Mouse (Mus musculus) MEL (cell line): ENCODE results near the gene Gm7168. TPM values are rescaled to one million over a fixed set of nuclear protein-coding genes. Genes with fewer than 3 reads are reported as not detected.

Experiments
- DNase-seq: peaks from one replicate; pipeline ENCODE4 v3.0.0; 2011; ENCODE audit warnings: low read depth, low spot score
- H3K27ac ChIP-seq: 2 replicates; pipeline ENCODE4 v1.5.1; 2012; ENCODE audit warnings: low read depth, mild to moderate bottlenecking, control low read depth, low read length, moderate library complexity; ENCODE audit not compliant: control insufficient read depth
- H3K27me3 ChIP-seq, 2 experiments: fragments of 150-350 bp in 1 of 2; sonication (generic) in 1 of 2; 2 replicates each; pipeline ENCODE4 v1.6.1; 2012; ENCODE audit warnings: low read length in 2 of 2, mild to moderate bottlenecking in 2 of 2, improper control_type of control experiment in 1 of 2, moderate library complexity in 1 of 2; ENCODE audit not compliant: insufficient read depth in 2 of 2, control insufficient read depth in 1 of 2
- H3K36me3 ChIP-seq, 2 experiments: 2 replicates each; pipeline ENCODE4 v1.6.1; 2012 to 2014; ENCODE audit warnings: low read length in 2 of 2, improper control_type of control experiment in 1 of 2, inconsistent platforms in 1 of 2, mild to moderate bottlenecking in 1 of 2; ENCODE audit not compliant: insufficient read depth in 2 of 2, control insufficient read depth in 1 of 2
- H3K4me1 ChIP-seq, 2 experiments: fragments of 150-350 bp in 1 of 2; sonication (generic) in 1 of 2; 2 replicates each; pipeline ENCODE4 v1.6.1; 2012; ENCODE audit warnings: low read length in 2 of 2, improper control_type of control experiment in 1 of 2, mild to moderate bottlenecking in 1 of 2; ENCODE audit not compliant: insufficient read depth in 2 of 2, control insufficient read depth in 1 of 2
- H3K4me3 ChIP-seq, 2 experiments: fragments of 150-350 bp in 1 of 2; sonication (generic) in 1 of 2; 2 replicates each; pipeline ENCODE4 v1.5.1; 2012; ENCODE audit warnings: low read depth in 2 of 2, low read length in 2 of 2, mild to moderate bottlenecking in 2 of 2, moderate library complexity in 2 of 2, control low read depth in 1 of 2, improper control_type of control experiment in 1 of 2; ENCODE audit not compliant: control insufficient read depth in 1 of 2, insufficient read depth in 1 of 2
- H3K79me2 ChIP-seq: 2 replicates; pipeline ENCODE4 v1.6.1; 2012; ENCODE audit warnings: mild to moderate bottlenecking, low read length, moderate library complexity; ENCODE audit not compliant: control insufficient read depth, poor library complexity, insufficient read depth
- H3K9ac ChIP-seq: 2 replicates; pipeline ENCODE4 v1.6.1; 2012; ENCODE audit warnings: low read depth, mild to moderate bottlenecking, control low read depth, low read length, moderate library complexity; ENCODE audit not compliant: control insufficient read depth, poor library complexity, severe bottlenecking
- H3K9me3 ChIP-seq: fragments of 150-350 bp; sonication (generic); replicated peaks from 2 replicates; pipeline ENCODE4 v1.6.1; 2012; ENCODE audit warnings: mild to moderate bottlenecking, low read length, improper control_type of control experiment, moderate library complexity; ENCODE audit not compliant: insufficient read depth
- BHLHE40 ChIP-seq: IDR thresholded peaks from 2 replicates; pipeline ENCODE4 v1.6.1; 2012; ENCODE audit warnings: low read depth, mild to moderate bottlenecking, inconsistent platforms, low read length, improper control_type of control experiment, borderline replicate concordance
- CHD1 ChIP-seq: IDR thresholded peaks from 2 replicates; pipeline ENCODE4 v1.6.1; 2012; ENCODE audit warnings: low read depth, mild to moderate bottlenecking, inconsistent platforms, low read length, improper control_type of control experiment
- E2F4 ChIP-seq: IDR thresholded peaks from 2 replicates; pipeline ENCODE4 v1.6.1; 2011; ENCODE audit warnings: low read depth, low read length, improper control_type of control experiment, borderline replicate concordance
- GABPA ChIP-seq: IDR thresholded peaks from 2 replicates; pipeline ENCODE4 v1.6.1; 2012; ENCODE audit warnings: low read depth, mild to moderate bottlenecking, inconsistent platforms, low read length, improper control_type of control experiment, moderate library complexity
- GATA1 ChIP-seq: IDR thresholded peaks from 2 replicates; pipeline ENCODE4 v1.6.1; 2011; ENCODE audit warnings: low read depth, low read length, improper control_type of control experiment
- JUND ChIP-seq: IDR thresholded peaks from 2 replicates; pipeline ENCODE4 v1.6.1; 2011; ENCODE audit warnings: low read depth, mild to moderate bottlenecking, improper control_type of control experiment, low read length
- MAX ChIP-seq: IDR thresholded peaks from 2 replicates; pipeline ENCODE4 v1.6.1; 2011; ENCODE audit warnings: low read length, improper control_type of control experiment
- MAZ ChIP-seq: IDR thresholded peaks from 2 replicates; pipeline ENCODE4 v1.6.1; 2012; ENCODE audit warnings: low read depth, mild to moderate bottlenecking, inconsistent platforms, low read length, improper control_type of control experiment
- MYB ChIP-seq: IDR thresholded peaks from 2 replicates; pipeline ENCODE4 v1.6.1; 2011; ENCODE audit warnings: mild to moderate bottlenecking, low read depth, low read length, improper control_type of control experiment
- MYC ChIP-seq: IDR thresholded peaks from 2 replicates; pipeline ENCODE4 v1.6.1; 2011; ENCODE audit warnings: low read depth, mild to moderate bottlenecking, low read length, improper control_type of control experiment, moderate library complexity
- NELFE ChIP-seq: IDR thresholded peaks from 2 replicates; pipeline ENCODE4 v1.6.1; 2011; ENCODE audit warnings: low read depth, low read length, improper control_type of control experiment
- POLR2A ChIP-seq, 2 experiments: IDR thresholded peaks; 2 replicates each; pipeline ENCODE4 v1.6.1; 2011 to 2012; ENCODE audit warnings: low read length in 2 of 2, mild to moderate bottlenecking in 2 of 2, control low read depth in 1 of 2, improper control_type of control experiment in 1 of 2, low read depth in 1 of 2, moderate library complexity in 1 of 2; ENCODE audit not compliant: control insufficient read depth in 1 of 2, insufficient read depth in 1 of 2, poor library complexity in 1 of 2
- RAD21 ChIP-seq: IDR thresholded peaks from 2 replicates; pipeline ENCODE4 v1.6.1; 2011; ENCODE audit warnings: mild to moderate bottlenecking, low read depth, low read length, improper control_type of control experiment
- RCOR1 ChIP-seq: IDR thresholded peaks from 2 replicates; pipeline ENCODE4 v1.6.1; 2012; ENCODE audit warnings: low read depth, mild to moderate bottlenecking, inconsistent platforms, low read length, improper control_type of control experiment
- SIN3A ChIP-seq: IDR thresholded peaks from 2 replicates; pipeline ENCODE4 v1.6.1; 2012; ENCODE audit warnings: low read length, improper control_type of control experiment, inconsistent platforms
- SMC3 ChIP-seq: IDR thresholded peaks from 2 replicates; pipeline ENCODE4 v1.6.1; 2011; ENCODE audit warnings: low read depth, low read length, improper control_type of control experiment
- TAL1 ChIP-seq: IDR thresholded peaks from 2 replicates; pipeline ENCODE4 v1.6.1; 2012; ENCODE audit warnings: mild to moderate bottlenecking, inconsistent platforms, low read length, moderate library complexity, mixed read lengths
- TBP ChIP-seq: IDR thresholded peaks from 2 replicates; pipeline ENCODE4 v1.8.0; 2011; ENCODE audit warnings: low read depth, low read length, improper control_type of control experiment
- UBTF ChIP-seq: IDR thresholded peaks from 2 replicates; pipeline ENCODE4 v1.6.1; 2012; ENCODE audit warnings: low read depth, mild to moderate bottlenecking, inconsistent platforms, low read length, improper control_type of control experiment, moderate library complexity, borderline replicate concordance; ENCODE audit not compliant: insufficient read depth
- USF1 ChIP-seq: IDR thresholded peaks from 2 replicates; pipeline ENCODE4 v1.6.1; 2014; ENCODE audit warnings: low read depth, mild to moderate bottlenecking, inconsistent platforms, low read length, improper control_type of control experiment, moderate library complexity
- ZKSCAN1 ChIP-seq: IDR thresholded peaks from 2 replicates; pipeline ENCODE4 v1.6.1; 2012; ENCODE audit warnings: low read depth, mild to moderate bottlenecking, inconsistent platforms, low read length, improper control_type of control experiment, moderate library complexity
- ZNF384 ChIP-seq: IDR thresholded peaks from 2 replicates; pipeline ENCODE4 v1.6.1; 2012; ENCODE audit warnings: low read depth, mild to moderate bottlenecking, inconsistent platforms, low read length, improper control_type of control experiment
- polyA plus RNA-seq, 2 experiments: library from polyadenylated mRNA; stranded (reverse) in 1 of 2; unstranded in 1 of 2; fragments of >175 nt in 1 of 2; fragments of >200 nt in 1 of 2; gene quantifications; 2 replicates each; pipeline versions ENCODE4 v1.2.1 to v1.2.4; 2012; ENCODE audit warnings: low replicate concordance in 2 of 2, low read depth in 1 of 2; ENCODE audit not compliant: insufficient read length in 2 of 2, insufficient read depth in 1 of 2, missing spikeins in 1 of 2
- total RNA-seq: library from RNA; depleted of rRNA; stranded (reverse); fragments of 300-350 nt; gene quantifications from 2 replicates; pipeline ENCODE4 v1.2.3, GENCODE M21; 2012

Gm7168 gene
- total and polyA plus RNA-seq, 3 experiments = not detected

GRCm38 (mm10) chr17:13913951-13914350 lies 34.2 kb upstream of the Gm7168 start:
- no peak overlapping the region for H3K4me3 ChIP-seq
- no peaks in the 10 kb centered on the region for H3K79me2 ChIP-seq
- no peak overlapping the region for H3K27ac ChIP-seq
- TF ChIP-seq RAD21 (no peak), SIN3A (no peak), MAX (no peak), TAL1 (no peak), ZKSCAN1 (no peak), E2F4 (no peak), MYB (no peak), GABPA (no peak), BHLHE40 (no peak), CHD1 (no peak), ZNF384 (no peak), GATA1 (no peak), POLR2A (IDR thresholded peaks at IDR 0.05; ENCODE audit: control insufficient read depth in 1 of 2, insufficient read depth in 1 of 2, low read depth in 1 of 2, low read length in 2 of 2, poor library complexity in 1 of 2) (no peak)
- H3K36me3 ChIP-seq = no peaks in the 10 kb centered on the region
- H3K4me1 ChIP-seq = no peaks in the 10 kb centered on the region
- H3K9me3 ChIP-seq = no peaks in the 10 kb centered on the region
- no peak overlapping the region for H3K9ac ChIP-seq
- H3K27me3 ChIP-seq = no peaks in the 10 kb centered on the region
- no peak for DNase-seq

GRCm38 (mm10) chr17:13914531-13914930 lies 33.6 kb upstream of the Gm7168 start:
- TF ChIP-seq MYC (no peak), BHLHE40 (no peak), SIN3A (no peak), RCOR1 (no peak), E2F4 (no peak), SMC3 (no peak)
- TF ChIP-seq, all 39 proteins: peak for 0
- H3K27me3 ChIP-seq = no peaks in the 10 kb centered on the region
- DNase-seq = no peak
- H3K4me1 ChIP-seq = no peaks in the 10 kb centered on the region
- H3K27ac ChIP-seq = no peak overlapping the region
- no peaks in the 10 kb centered on the region for H3K36me3 ChIP-seq
- no peaks in the 10 kb centered on the region for H3K9me3 ChIP-seq
- no peaks in the 10 kb centered on the region for H3K79me2 ChIP-seq
- no peak overlapping the region for H3K9ac ChIP-seq
- no peak overlapping the region for H3K4me3 ChIP-seq

- no peak overlapping the region for H3K4me3 ChIP-seq
- no peak for DNase-seq
- no peaks in the 10 kb centered on the region for H3K27me3 ChIP-seq
- H3K27ac ChIP-seq = no peak overlapping the region
- H3K9ac ChIP-seq = no peak overlapping the region
- TF ChIP-seq UBTF (no peak), TBP (no peak), NELFE (no peak), E2F4 (no peak), MAZ (no peak), MAX (no peak), JUND (no peak), GATA1 (no peak), USF1 (no peak)
- H3K36me3 ChIP-seq = no peaks in the 10 kb centered on the region
- H3K79me2 ChIP-seq = no peaks in the 10 kb centered on the region
- no peaks in the 10 kb centered on the region for H3K4me1 ChIP-seq
- no peaks in the 10 kb centered on the region for H3K9me3 ChIP-seq
Observed at GRCm38 (mm10) chr17:13920771-13921170, 27.4 kb upstream of the Gm7168 start.
